Mouse (Mus musculus): ENCODE measurements at regions not wholly inside any gene's neighbourhood (a gene's known extent, or its start where the extent isn't known, plus 50 kb on each side); places are given as distances from the start of the nearest gene placed in this dataset.

- Histone ChIP-seq H3K27ac (ENCODE audit: insufficient read depth, low read depth, low read length) (no peak overlapping the region), H3K4me3 (ENCODE audit: insufficient read depth, low read length) (no peak overlapping the region), H3K4me1 (ENCODE audit: control insufficient read depth, insufficient read depth, low read length) (no peaks in the 10 kb centered on the region)
- no peak for TF ChIP-seq CTCF (IDR thresholded peaks at IDR 0.05; ENCODE audit: low read depth, low read length)
- TF ChIP-seq POLR2A (IDR thresholded peaks at IDR 0.05; ENCODE audit: borderline replicate concordance, low read depth, low read length) = no peak
These were observed 208.1 kb downstream of the Etv1 start for GRCm38 (mm10) chr12:38987277-38987676.

- TF ChIP-seq POLR2A (IDR thresholded peaks at IDR 0.05; ENCODE audit: borderline replicate concordance, low read depth, low read length) (no peak), CTCF (IDR thresholded peaks at IDR 0.05; ENCODE audit: low read depth, low read length) (no peak)
- Histone ChIP-seq H3K4me3 (ENCODE audit: insufficient read depth, low read length) (no peak overlapping the region), H3K4me1 (ENCODE audit: control insufficient read depth, insufficient read depth, low read length) (no peaks in the 10 kb centered on the region), H3K27ac (ENCODE audit: insufficient read depth, low read depth, low read length) (no peak overlapping the region)
These were observed 208.6 kb downstream of the Etv1 start for GRCm38 (mm10) chr12:38987819-38988218.

GRCm38 (mm10) chr12:39027179-39027578 is 248.0 kb downstream of the Etv1 start:
- TF ChIP-seq CTCF (IDR thresholded peaks at IDR 0.05; ENCODE audit: low read depth, low read length) (no peak), POLR2A (IDR thresholded peaks at IDR 0.05; ENCODE audit: borderline replicate concordance, low read depth, low read length) (no peak)
- Histone ChIP-seq H3K4me3 (ENCODE audit: insufficient read depth, low read length) (no peak overlapping the region), H3K4me1 (ENCODE audit: control insufficient read depth, insufficient read depth, low read length) (no peaks in the 10 kb centered on the region; the same call in 1 of the 2 replicates), H3K27ac (ENCODE audit: insufficient read depth, low read depth, low read length) (no peak overlapping the region)

- Histone ChIP-seq H3K27ac (ENCODE audit: insufficient read depth, low read depth, low read length) (no peak overlapping the region), H3K4me1 (ENCODE audit: control insufficient read depth, insufficient read depth, low read length) (no peaks in the 10 kb centered on the region; the same call in 1 of the 2 replicates), H3K4me3 (ENCODE audit: insufficient read depth, low read length) (no peak overlapping the region)
- TF ChIP-seq POLR2A (IDR thresholded peaks at IDR 0.05; ENCODE audit: borderline replicate concordance, low read depth, low read length) = no peak
- no peak for TF ChIP-seq CTCF (IDR thresholded peaks at IDR 0.05; ENCODE audit: low read depth, low read length)
These were observed 248.8 kb downstream of the Etv1 start for GRCm38 (mm10) chr12:39027948-39028347.

GRCm38 (mm10) chr12:39033982-39034381 is 254.8 kb downstream of the Etv1 start:
- TF ChIP-seq POLR2A (IDR thresholded peaks at IDR 0.05; ENCODE audit: borderline replicate concordance, low read depth, low read length) (no peak), CTCF (IDR thresholded peaks at IDR 0.05; ENCODE audit: low read depth, low read length) (no peak)
- Histone ChIP-seq H3K27ac (ENCODE audit: insufficient read depth, low read depth, low read length) (no peak overlapping the region), H3K4me1 (ENCODE audit: control insufficient read depth, insufficient read depth, low read length) (peaks cover 3% of the 10 kb centered on the region; the same call in 1 of the 2 replicates)

GRCm38 (mm10) chr12:39036466-39037037 is 257.4 kb downstream of the Etv1 start:
- Histone ChIP-seq H3K4me1 (ENCODE audit: control insufficient read depth, insufficient read depth, low read length) (peaks cover 5% of the 10 kb centered on the region; the same call in 1 of the 2 replicates), H3K27ac (ENCODE audit: insufficient read depth, low read depth, low read length) (no peak overlapping the region), H3K4me3 (ENCODE audit: insufficient read depth, low read length) (no peak overlapping the region)
- no peak for TF ChIP-seq POLR2A (IDR thresholded peaks at IDR 0.05; ENCODE audit: borderline replicate concordance, low read depth, low read length)
- TF ChIP-seq CTCF (IDR thresholded peaks at IDR 0.05; ENCODE audit: low read depth, low read length) = no peak

More at GRCm38 (mm10) chr12:39033982-39034381, 254.8 kb downstream of the Etv1 start:
- no peak overlapping the region for H3K4me3 ChIP-seq (ENCODE audit: insufficient read depth, low read length)

GRCm38 (mm10) chr12:39038077-39038476 is 258.9 kb downstream of the Etv1 start:
- no peak overlapping the region for H3K4me3 ChIP-seq (ENCODE audit: insufficient read depth, low read length)
- no peak overlapping the region for H3K27ac ChIP-seq (ENCODE audit: insufficient read depth, low read depth, low read length)
- TF ChIP-seq POLR2A (IDR thresholded peaks at IDR 0.05; ENCODE audit: borderline replicate concordance, low read depth, low read length) (no peak), CTCF (IDR thresholded peaks at IDR 0.05; ENCODE audit: low read depth, low read length) (no peak)
- H3K4me1 ChIP-seq (ENCODE audit: control insufficient read depth, insufficient read depth, low read length) = peaks cover 5% of the 10 kb centered on the region; the same call in 1 of the 2 replicates

GRCm38 (mm10) chr12:39038656-39039055 is 259.5 kb downstream of the Etv1 start:
- Histone ChIP-seq H3K4me1 (ENCODE audit: control insufficient read depth, insufficient read depth, low read length) (peaks cover 5% of the 10 kb centered on the region; the same call in 1 of the 2 replicates), H3K4me3 (ENCODE audit: insufficient read depth, low read length) (no peak overlapping the region), H3K27ac (ENCODE audit: insufficient read depth, low read depth, low read length) (peak overlapping the region; percentile 28; the same call in 1 of the 2 replicates)
- TF ChIP-seq CTCF (IDR thresholded peaks at IDR 0.05; ENCODE audit: low read depth, low read length) (no peak), POLR2A (IDR thresholded peaks at IDR 0.05; ENCODE audit: borderline replicate concordance, low read depth, low read length) (no peak)

GRCm38 (mm10) chr12:39047126-39047525 is 267.9 kb downstream of the Etv1 start:
- H3K4me3 ChIP-seq (ENCODE audit: insufficient read depth, low read length) = no peak overlapping the region
- no peak for TF ChIP-seq CTCF (IDR thresholded peaks at IDR 0.05; ENCODE audit: low read depth, low read length)
- TF ChIP-seq POLR2A (IDR thresholded peaks at IDR 0.05; ENCODE audit: borderline replicate concordance, low read depth, low read length) = no peak
- H3K4me1 ChIP-seq (ENCODE audit: control insufficient read depth, insufficient read depth, low read length) = no peaks in the 10 kb centered on the region
- no peak overlapping the region for H3K27ac ChIP-seq (ENCODE audit: insufficient read depth, low read depth, low read length)

GRCm38 (mm10) chr12:39048441-39048840 is 269.3 kb downstream of the Etv1 start:
- no peak overlapping the region for H3K4me3 ChIP-seq (ENCODE audit: insufficient read depth, low read length)
- TF ChIP-seq POLR2A (IDR thresholded peaks at IDR 0.05; ENCODE audit: borderline replicate concordance, low read depth, low read length) = no peak
- TF ChIP-seq CTCF (IDR thresholded peaks at IDR 0.05; ENCODE audit: low read depth, low read length) = no peak
- H3K27ac ChIP-seq (ENCODE audit: insufficient read depth, low read depth, low read length) = no peak overlapping the region
- H3K4me1 ChIP-seq (ENCODE audit: control insufficient read depth, insufficient read depth, low read length) = no peaks in the 10 kb centered on the region

Measured in bone marrow macrophage, adult 2 months (primary cell).